8 mouse cellular contexts compared by ENCODE assay signal in genomic region chr2:165215103-165215951, GRCm38 (mm10). TPM values are rescaled to one million over a fixed set of nuclear protein-coding genes. Genes with fewer than 3 reads are reported as not detected.
DNase-seq lines count a peak whose midpoint lies in the region; ATAC-seq and TF ChIP-seq lines count a peak whose summit lies in the region.

No protein-coding gene starts in this region.

- H3K9me3 ChIP-seq in embryonic facial prominence, embryonic 11.5 days (replicated peaks; ENCODE audit: control insufficient read depth, low read length) = no peaks in the 10 kb centered on the region
- H3K9me3 ChIP-seq in hindbrain, embryonic 16.5 days (ENCODE audit: control insufficient read depth, low read length) = no peaks in the 10 kb centered on the region
- no peaks in the 10 kb centered on the region for H3K9me3 ChIP-seq in neural tube, embryonic 11.5 days (ENCODE audit: control insufficient read depth, low read length)

- no peak for TF ChIP-seq CTCF in gastrocnemius, adult 2 months (IDR thresholded peaks at IDR 0.05)
- no peak for TF ChIP-seq CTCF in thymus, adult 2 months (IDR thresholded peaks at IDR 0.05; ENCODE audit: borderline replicate concordance, control insufficient read depth, extremely low read depth, insufficient read depth, low read length, poor library complexity)

- no peak overlapping the region for H3K27ac ChIP-seq in gastrocnemius, adult 2 months
- H3K27ac ChIP-seq in embryonic facial prominence, embryonic 11.5 days (replicated peaks; ENCODE audit: low read depth, low read length) = no peak overlapping the region
- peak overlapping the region; percentile 56 for H3K27ac ChIP-seq in hindbrain, embryonic 16.5 days (ENCODE audit: low read depth, low read length)
- no peak overlapping the region for H3K27ac ChIP-seq in neural tube, embryonic 11.5 days (ENCODE audit: low read depth, low read length)
- no peak overlapping the region for H3K27ac ChIP-seq in thymus, adult 2 months (ENCODE audit: control insufficient read depth, insufficient read depth, low read length)

- no peak for DNase-seq in gastrocnemius, adult 2 months
- DNase-seq in gastrocnemius, postnatal 36 days = no peak
- DNase-seq in ES-CJ7 (ENCODE audit: low read depth, low spot score) = peak; percentile 79
- peak; percentile 65 for DNase-seq in embryonic facial prominence, embryonic 11.5 days (ENCODE audit: low spot score)
- DNase-seq in neural tube, embryonic 11.5 days (ENCODE audit: low spot score) = peak; percentile 87
- DNase-seq in left cerebral cortex, postnatal 25 days (ENCODE audit: low spot score in 2 of 2) = no peak
- no peak for DNase-seq in thymus, adult 2 months

- no peak for TF ChIP-seq POLR2A in thymus, adult 2 months (IDR thresholded peaks at IDR 0.05; ENCODE audit: control insufficient read depth, extremely low read depth, insufficient read depth, low read length, poor library complexity)

- peak overlapping the region; percentile 31 for H3K4me2 ChIP-seq in embryonic facial prominence, embryonic 11.5 days (ENCODE audit: low read depth, low read length)
- peak overlapping the region; percentile 50 for H3K4me2 ChIP-seq in hindbrain, embryonic 16.5 days (ENCODE audit: low read length)
- peak overlapping the region; percentile 23; the same call in 1 of the 2 replicates for H3K4me2 ChIP-seq in neural tube, embryonic 11.5 days (ENCODE audit: low read depth)

- peaks cover 6% of the 10 kb centered on the region; the same call in 1 of the 2 replicates for H3K4me1 ChIP-seq in embryonic facial prominence, embryonic 11.5 days (ENCODE audit: control insufficient read depth, insufficient read depth, low read length)
- H3K4me1 ChIP-seq in hindbrain, embryonic 16.5 days (ENCODE audit: control insufficient read depth, insufficient read depth, low read depth, low read length) = peaks cover 35% of the 10 kb centered on the region
- H3K4me1 ChIP-seq in neural tube, embryonic 11.5 days (ENCODE audit: control insufficient read depth, insufficient read depth, low read length) = peaks cover 30% of the 10 kb centered on the region
- H3K4me1 ChIP-seq in thymus, adult 2 months (replicated peaks; ENCODE audit: control insufficient read depth, insufficient read depth, low read length) = no peaks in the 10 kb centered on the region

- intact Hi-C loops in gastrocnemius, adult 2 months (cut with DNase I) = no loop called here
- intact Hi-C loops in gastrocnemius, postnatal 36 days (cut with DNase I) = no loop called here
- intact Hi-C loops in left cerebral cortex, postnatal 25 days (cut with DNase I) = no loop called here

- H3K36me3 ChIP-seq in embryonic facial prominence, embryonic 11.5 days (replicated peaks; ENCODE audit: control insufficient read depth, insufficient read depth, low read depth, low read length) = no peaks in the 10 kb centered on the region
- H3K36me3 ChIP-seq in hindbrain, embryonic 16.5 days (ENCODE audit: control insufficient read depth, insufficient read depth, low read length) = no peaks in the 10 kb centered on the region
- H3K36me3 ChIP-seq in neural tube, embryonic 11.5 days (ENCODE audit: control insufficient read depth, insufficient read depth, low read length) = no peaks in the 10 kb centered on the region
- H3K36me3 ChIP-seq in thymus, adult 2 months (ENCODE audit: control insufficient read depth, insufficient read depth, low read length) = no peaks in the 10 kb centered on the region

- peak; percentile 47; the same call in 1 of the 2 replicates for ATAC-seq in embryonic facial prominence, embryonic 11.5 days (replicated peaks; ENCODE audit: insufficient number of reproducible peaks, low FRiP score, low TSS enrichment, low read depth)
- ATAC-seq in hindbrain, embryonic 16.5 days = peak; percentile 79
- peak; percentile 64 for ATAC-seq in neural tube, embryonic 11.5 days (ENCODE audit: insufficient read depth, low FRiP score, low TSS enrichment)

- WGBS in embryonic facial prominence, embryonic 11.5 days = 2% methylated on average over 39 of the region's 39 CpGs
- 2% methylated on average over 39 of the region's 39 CpGs for WGBS in hindbrain, embryonic 16.5 days
- WGBS in neural tube, embryonic 11.5 days = 2% methylated on average over 39 of the region's 39 CpGs
- 11% methylated on average over 39 of the region's 39 CpGs for WGBS in thymus, adult 2 months

- peak overlapping the region; percentile 23; the same call in 1 of the 2 replicates for H3K4me3 ChIP-seq in gastrocnemius, adult 2 months
- H3K4me3 ChIP-seq in embryonic facial prominence, embryonic 11.5 days (ENCODE audit: low read depth, low read length) = no peak overlapping the region
- H3K4me3 ChIP-seq in hindbrain, embryonic 16.5 days (ENCODE audit: low read length) = peak overlapping the region; percentile 23
- H3K4me3 ChIP-seq in neural tube, embryonic 11.5 days (ENCODE audit: low read depth, low read length) = no peak overlapping the region
- no peak overlapping the region for H3K4me3 ChIP-seq in thymus, adult 2 months (ENCODE audit: control insufficient read depth, insufficient read depth, low read length)

- peaks cover 45% of the 10 kb centered on the region for H3K27me3 ChIP-seq in embryonic facial prominence, embryonic 11.5 days (ENCODE audit: control insufficient read depth, insufficient read depth, low read length)
- peaks cover 15% of the 10 kb centered on the region for H3K27me3 ChIP-seq in hindbrain, embryonic 16.5 days (replicated peaks; ENCODE audit: control insufficient read depth, insufficient read depth, low read length)
- H3K27me3 ChIP-seq in neural tube, embryonic 11.5 days (ENCODE audit: control insufficient read depth, insufficient read depth, low read length) = peaks cover 62% of the 10 kb centered on the region
- peaks cover 19% of the 10 kb centered on the region for H3K27me3 ChIP-seq in thymus, adult 2 months (ENCODE audit: control insufficient read depth, insufficient read depth, low read length)

- no peak overlapping the region for H3K9ac ChIP-seq in embryonic facial prominence, embryonic 11.5 days (replicated peaks; ENCODE audit: low read length)
- H3K9ac ChIP-seq in hindbrain, embryonic 16.5 days (ENCODE audit: low read depth, low read length) = peak overlapping the region; percentile 45; the same call in 1 of the 2 replicates
- no peak overlapping the region for H3K9ac ChIP-seq in neural tube, embryonic 11.5 days (ENCODE audit: low read length)

RNA-seq across cellular contexts. Expression of gene Cdh22, which starts 19.3 kb away (rescaled TPM):
- total RNA-seq in gastrocnemius, adult 2 months (2021) = under 1 TPM; 0.36 to 0.64 TPM
- total RNA-seq in gastrocnemius, postnatal 36 days (2021) = under 1 TPM; 0.10 to 0.20 TPM
- 1.2 and 1.3 TPM in 2 replicates for polyA plus RNA-seq in embryonic facial prominence, embryonic 11.5 days (2014; fragmentation: Nextera tagmentation; extraction: Ambion mirVana)
- polyA plus RNA-seq in hindbrain, embryonic 16.5 days (2015; fragmentation: Nextera tagmentation; extraction: Ambion mirVana) = 11.0 and 13.1 TPM in 2 replicates
- 3.1 and 3.4 TPM in 2 replicates for polyA plus RNA-seq in neural tube, embryonic 11.5 days (2014; fragmentation: Nextera tagmentation; extraction: Ambion mirVana)
- 10 to 100 TPM; 53.9 to 54.7 TPM for total RNA-seq in left cerebral cortex, postnatal 25 days (2021)
- 1.2 and 1.3 TPM in 2 replicates for polyA plus RNA-seq in thymus, adult 2 months (2012; rRNA removed)

Comparison
In these comparisons a context has a peak if more than half of its experiments do, and no peak if none do; other contexts are left out.
1. DNase-seq: peak in ES-CJ7 (single experiment), embryonic facial prominence, embryonic 11.5 days (single experiment) and neural tube, embryonic 11.5 days (single experiment); none in gastrocnemius, adult 2 months (single experiment), gastrocnemius, postnatal 36 days (0 of 2), left cerebral cortex, postnatal 25 days (0 of 2) and thymus, adult 2 months (single experiment).
2. H3K4me3 ChIP-seq: peak in gastrocnemius, adult 2 months (single experiment) and hindbrain, embryonic 16.5 days (single experiment); none in embryonic facial prominence, embryonic 11.5 days (single experiment), neural tube, embryonic 11.5 days (single experiment) and thymus, adult 2 months (single experiment).
3. Peak in every context shown above with its lines, with median percentiles within 50 percentile points of each other: ATAC-seq and H3K4me2 ChIP-seq.